Mouse (Mus musculus) left cerebral cortex, postnatal 14 days (tissue): ENCODE results near the gene Tmc8. TPM values are rescaled to one million over a fixed set of nuclear protein-coding genes. Genes with fewer than 3 reads are reported as not detected.
"Not testable (repeated sequence)": the region's sequence is repeated elsewhere in the genome, so short reads cannot be mapped to it uniquely, and the experiment has no call there.

ENCODE experiments used
- DNase-seq, 2 experiments: peaks; one replicate each; pipeline ENCODE4 v3.0.0; 2021 to 2022; ENCODE audit warnings: low spot score in 2 of 2, mixed read lengths in 1 of 2
- intact Hi-C: fragments of 180-260 bp; cut with DNase I; formaldehyde crosslinking; loops from one replicate; pipeline ENCODE4 v1.15.1; 2025
- total RNA-seq, 2 experiments: library from RNA; stranded (reverse); gene quantifications; 2 replicates each; pipeline ENCODE4 v1.2.3; 2021

Tmc8 gene
- total RNA-seq, 2 experiments from 2014 or later, result 1.0 to 1.4 TPM

DNA sequence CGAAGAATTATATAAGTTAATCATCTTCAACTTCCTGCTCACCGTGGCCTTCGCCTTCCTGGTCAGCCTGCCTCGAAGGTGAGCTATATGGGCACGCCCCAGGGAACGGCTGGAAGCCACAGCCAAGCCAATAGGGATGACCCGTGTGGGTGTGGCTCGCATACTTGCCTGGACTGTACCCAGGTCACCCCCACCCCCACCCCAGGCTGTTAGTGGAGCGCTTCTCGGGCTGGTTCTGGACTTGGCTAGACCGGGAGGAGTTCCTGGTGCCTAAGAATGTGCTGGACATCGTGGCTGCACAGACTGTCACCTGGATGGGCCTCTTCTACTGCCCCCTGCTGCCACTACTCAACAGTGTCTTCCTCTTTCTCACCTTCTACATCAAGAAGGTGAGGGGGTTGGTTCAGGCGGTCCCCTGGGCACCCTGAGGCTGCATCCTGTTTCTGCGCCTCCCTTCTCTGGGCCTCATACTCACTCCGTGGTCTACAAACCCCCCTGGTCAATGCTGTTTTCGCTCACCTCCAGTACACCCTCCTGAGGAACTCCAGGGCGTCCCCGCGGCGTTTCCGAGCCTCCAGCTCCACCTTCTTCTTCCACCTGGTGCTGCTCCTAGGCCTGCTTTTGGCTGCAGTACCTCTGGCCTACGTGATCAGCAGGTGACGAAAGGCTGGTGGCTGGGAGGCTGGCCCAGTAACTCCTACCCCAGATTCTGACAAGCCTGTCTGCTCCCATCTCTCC lies 9.0 kb downstream of the Tmc8 start:
- no peak for DNase-seq
- intact Hi-C loops, result loop anchor here (2.0 kb wide), 1 partner anchor 34 kb away; the partner anchor contains the start of gene Afmid

DNA sequence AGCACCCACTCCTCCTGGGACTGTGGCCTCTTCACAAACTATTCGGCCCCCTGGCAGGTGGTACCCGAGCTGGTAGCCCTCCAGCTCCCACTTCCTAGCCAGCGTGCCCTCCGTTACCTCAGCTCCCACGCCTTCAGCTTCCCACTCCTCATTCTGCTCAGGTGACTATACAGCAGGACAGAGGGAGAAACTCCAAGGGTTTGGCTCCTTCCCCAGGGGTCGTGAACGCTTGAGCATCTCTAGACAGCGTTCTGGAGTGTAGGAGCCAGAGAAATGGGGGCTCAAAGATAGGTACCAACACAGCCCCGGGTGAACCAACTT lies 9.5 kb downstream of the Tmc8 start:
- intact Hi-C loops, result loop anchor here (2.0 kb wide), 1 partner anchor 33 kb away; the partner anchor contains the start of gene Afmid
- no peak for DNase-seq

DNA sequence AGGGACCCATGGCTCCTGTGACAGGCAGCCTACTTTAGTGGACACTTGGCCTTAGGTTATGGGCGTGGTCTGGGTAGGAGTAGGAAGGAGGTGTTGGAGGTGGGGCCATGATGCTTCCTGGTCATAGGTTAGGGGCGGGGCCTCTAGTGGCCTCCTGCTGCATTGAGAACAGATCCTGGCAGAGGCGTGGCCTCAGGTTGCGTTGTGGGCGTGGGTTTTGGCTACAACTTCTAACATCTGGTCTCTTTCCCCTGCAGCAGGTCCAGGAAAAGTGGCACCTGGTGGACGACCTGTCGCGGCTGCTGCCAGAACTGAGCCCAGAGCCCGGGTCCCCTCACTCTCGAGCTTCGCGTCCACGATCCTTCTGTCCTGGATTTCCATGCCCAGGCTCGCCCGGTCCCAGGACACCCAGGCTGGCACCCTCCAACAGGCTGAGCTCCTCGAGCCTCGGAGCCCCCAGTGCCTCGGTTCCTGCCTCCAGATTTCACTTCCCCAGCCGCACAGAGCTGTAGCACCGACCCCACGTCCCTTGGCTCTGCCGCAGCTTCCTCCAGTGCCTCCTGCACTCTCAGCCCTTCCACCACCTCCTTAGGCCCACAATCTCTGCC lies 10.5 kb downstream of the Tmc8 start:
- no peak for DNase-seq
- intact Hi-C loops, result no loop called here

DNA sequence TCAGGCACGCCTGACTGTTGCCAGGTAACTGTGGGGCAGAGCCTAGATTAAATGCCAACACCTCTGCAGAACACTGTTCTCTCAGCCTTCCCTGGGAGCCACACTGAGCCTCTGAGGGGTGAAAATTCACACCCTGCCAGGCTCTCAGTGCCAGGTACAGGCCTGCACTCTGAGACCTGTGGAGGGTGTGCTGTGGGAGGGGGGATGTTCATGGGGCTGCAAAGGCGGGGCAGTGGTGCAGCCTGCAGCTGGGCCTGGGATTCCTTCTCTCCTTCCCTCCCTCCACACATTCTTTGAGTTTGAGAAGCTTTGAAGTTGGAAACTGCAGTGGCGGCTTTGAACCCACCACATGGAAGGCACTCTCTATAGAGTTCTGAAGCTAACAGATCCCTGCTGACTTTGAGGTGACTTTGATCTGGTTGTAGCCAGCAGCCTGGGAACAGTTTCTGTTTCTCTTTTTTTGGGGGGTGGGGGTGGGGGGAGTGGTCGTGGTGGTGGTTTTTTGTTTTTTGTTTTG lies 12.2 kb downstream of the Tmc8 start:
- DNase-seq, result no peak
- intact Hi-C loops, result no loop called here

DNA sequence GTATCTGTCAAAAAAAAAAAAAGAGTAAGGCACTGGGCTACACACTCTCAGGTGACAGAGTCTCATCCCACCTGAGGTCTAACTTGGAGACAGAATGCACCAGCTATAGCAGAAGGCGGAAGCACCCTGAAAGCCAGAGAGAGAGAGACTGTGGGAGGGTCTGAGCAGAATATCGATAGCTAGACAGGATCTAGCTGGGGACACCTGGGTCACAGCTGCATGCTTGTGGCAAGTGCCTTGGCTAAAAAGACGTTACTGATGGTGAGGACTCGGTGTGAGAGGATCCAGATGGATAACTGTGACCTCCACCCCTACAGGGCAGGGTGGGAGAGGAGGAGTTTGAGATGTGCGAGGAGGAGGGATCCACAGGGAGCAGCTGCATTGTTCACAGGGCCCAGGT lies 15.1 kb downstream of the Tmc8 start:
- no peak for DNase-seq
- intact Hi-C loops, result no loop called here

DNA sequence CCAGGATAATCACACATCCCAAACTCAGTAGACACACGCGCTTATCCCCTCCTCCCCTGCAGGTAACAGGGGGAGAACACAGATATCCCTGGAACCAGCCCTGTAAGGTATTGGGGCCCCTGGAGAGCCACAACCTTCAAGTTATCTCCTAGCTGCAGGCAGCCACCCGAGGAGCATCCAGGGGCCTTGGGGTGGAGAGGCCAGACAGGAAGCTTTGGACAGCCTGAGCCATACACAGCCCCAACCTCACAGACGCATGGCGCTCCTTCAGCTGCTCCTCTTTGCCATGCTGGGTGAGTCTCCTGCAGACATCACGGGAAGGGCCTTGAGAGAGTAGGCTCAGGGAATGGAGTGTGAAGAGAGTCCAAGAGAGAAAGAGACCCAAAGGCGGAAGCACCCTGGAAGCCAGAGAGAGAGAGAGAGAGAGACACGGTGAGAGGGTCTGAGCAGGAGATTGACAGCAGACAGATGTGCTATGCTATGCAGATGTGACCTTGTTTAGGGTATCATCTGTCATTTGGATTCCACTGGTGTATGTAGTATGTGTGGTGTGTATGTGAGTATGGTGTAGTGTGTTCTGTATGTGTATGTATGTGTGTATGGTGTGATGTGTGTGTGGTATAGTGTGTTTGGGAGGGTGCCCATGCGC lies 15.8 kb downstream of the Tmc8 start, which contains the start of gene 6030468B19Rik:
Gene 6030468B19Rik (plus strand): TSS at position 150 of the 649 bp plus-strand sequence.
- intact Hi-C loops, result no loop called here
- no peak for DNase-seq

DNA sequence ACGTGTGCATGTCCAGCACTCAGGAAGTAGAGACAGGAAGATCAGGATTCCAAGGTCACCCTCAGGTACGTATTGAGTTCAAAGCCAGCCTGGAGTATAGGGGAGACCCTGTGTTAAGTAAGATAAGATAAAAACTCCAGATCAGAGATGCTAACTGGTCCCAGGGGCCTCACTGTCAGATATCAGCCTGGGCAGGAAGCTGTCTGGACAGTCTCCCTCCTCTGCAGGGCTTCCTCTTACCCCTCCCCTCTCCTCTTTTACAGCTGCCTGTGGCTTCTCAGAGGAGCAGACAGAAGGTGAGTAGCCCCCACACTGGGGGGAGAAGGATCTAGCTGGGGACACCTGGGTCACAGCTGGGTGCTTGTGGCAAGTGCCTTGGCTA lies 16.3 kb downstream of the Tmc8 start:
- DNase-seq, result no peak
- intact Hi-C loops, result no loop called here

DNA sequence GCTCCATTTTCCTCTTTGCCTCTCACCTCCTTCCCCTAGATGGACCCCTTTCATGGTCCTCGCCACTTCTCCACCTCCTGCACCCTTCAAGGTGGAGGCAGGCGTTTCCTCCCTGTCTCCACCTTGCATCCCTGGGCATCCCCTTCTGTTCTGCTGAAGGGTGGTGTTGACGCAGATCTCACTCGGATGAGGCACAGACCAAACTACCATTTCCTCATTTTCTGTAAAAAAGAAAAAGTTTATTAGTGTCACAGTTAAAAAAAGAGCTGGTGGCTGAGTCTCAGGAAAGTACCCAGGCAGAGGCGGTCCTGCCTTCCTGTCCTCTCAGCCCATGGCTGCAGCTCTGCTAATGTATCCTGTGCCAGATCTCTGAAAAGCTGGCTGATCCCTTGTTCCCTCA lies 17.3 kb downstream of the Tmc8 start:
- intact Hi-C loops, result no loop called here
- no peak for DNase-seq

DNA sequence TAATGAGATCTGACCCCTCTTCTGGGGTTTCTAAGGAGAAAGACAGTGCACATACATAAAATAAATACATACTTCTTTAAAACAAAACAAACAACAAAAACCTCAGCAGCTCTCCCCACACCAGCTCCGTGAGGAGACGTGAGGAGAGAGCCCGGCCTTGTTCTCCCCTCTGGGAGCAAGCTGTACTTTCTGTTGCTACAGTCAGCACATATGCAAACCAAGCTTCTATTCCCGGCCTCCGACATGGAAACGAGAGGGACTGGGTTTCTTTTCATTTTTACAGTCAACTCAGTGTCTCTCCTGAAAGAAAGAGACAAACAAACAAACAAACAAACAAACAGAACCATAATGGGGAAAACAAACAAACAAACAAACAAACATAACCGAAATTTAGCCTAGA lies 18.2 kb downstream of the Tmc8 start:
- DNase-seq, result no peak
- intact Hi-C loops, result no loop called here

DNA sequence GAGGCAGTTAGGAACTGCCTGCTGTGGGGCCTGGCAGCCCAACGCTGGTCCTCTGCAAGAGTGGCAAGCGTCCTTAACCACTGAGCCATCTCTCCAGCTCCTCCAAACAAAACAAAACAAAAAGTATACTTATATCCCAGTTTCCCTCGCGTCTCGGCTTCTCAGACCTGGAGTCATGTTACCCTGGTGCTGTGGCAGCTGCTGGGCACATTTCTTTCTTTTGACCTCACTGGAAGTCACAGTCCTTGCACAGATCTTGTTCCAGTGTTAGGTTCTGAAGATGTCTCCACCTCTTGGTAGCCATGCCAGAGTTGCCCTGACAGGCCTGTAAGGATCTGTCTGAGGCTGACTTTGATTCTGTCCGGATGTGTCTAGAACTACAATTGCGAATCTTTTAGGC lies 19.8 kb downstream of the Tmc8 start:
- intact Hi-C loops, result no loop called here
- no peak for DNase-seq

DNA sequence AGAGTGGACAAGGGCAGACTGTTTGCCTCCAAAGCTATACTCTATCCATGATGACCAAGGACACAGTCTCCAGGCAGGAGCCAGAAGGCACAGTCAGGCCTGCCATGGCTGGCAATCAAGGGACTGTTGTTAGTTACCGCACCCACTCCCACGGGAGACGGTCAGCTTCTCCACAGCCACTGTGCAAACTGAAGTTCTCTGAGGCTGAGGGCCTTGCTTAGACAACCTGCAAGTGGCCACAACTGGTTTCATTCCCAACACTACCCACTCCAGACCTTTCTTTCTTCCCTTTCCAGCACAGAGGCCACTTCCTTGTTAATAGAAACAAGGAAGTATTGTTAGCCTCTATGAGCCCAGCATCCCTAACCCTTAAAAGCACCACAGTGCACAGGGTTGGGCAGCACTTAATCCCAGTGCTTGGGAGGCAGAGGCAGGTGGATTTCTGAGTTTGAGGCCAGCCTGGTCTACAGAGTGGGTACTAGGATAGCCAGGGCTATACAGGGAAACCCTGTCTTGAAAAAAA lies 21.4 kb downstream of the Tmc8 start:
- intact Hi-C loops, result no loop called here
- no peak for DNase-seq

DNA sequence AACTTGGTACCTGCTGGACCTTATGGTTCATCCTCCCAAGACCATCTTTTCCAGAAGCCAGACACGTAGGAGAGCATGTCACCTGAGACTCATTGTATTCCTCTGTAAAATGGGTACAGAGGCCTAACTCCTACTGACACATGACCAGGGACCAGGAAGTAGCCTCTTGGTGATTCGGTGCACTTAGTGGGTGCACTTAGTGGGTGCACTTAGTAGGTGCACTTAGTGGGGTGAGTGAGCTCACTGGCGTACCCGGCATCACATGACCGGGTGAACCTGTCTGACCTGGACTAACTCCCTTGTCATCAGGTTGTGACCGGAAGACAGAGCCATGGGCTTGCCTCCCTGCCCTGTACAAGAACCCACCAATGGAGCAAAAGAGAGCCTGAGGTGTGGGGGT lies 24.9 kb downstream of the Tmc8 start:
- no peak for DNase-seq
- intact Hi-C loops, result no loop called here

DNA sequence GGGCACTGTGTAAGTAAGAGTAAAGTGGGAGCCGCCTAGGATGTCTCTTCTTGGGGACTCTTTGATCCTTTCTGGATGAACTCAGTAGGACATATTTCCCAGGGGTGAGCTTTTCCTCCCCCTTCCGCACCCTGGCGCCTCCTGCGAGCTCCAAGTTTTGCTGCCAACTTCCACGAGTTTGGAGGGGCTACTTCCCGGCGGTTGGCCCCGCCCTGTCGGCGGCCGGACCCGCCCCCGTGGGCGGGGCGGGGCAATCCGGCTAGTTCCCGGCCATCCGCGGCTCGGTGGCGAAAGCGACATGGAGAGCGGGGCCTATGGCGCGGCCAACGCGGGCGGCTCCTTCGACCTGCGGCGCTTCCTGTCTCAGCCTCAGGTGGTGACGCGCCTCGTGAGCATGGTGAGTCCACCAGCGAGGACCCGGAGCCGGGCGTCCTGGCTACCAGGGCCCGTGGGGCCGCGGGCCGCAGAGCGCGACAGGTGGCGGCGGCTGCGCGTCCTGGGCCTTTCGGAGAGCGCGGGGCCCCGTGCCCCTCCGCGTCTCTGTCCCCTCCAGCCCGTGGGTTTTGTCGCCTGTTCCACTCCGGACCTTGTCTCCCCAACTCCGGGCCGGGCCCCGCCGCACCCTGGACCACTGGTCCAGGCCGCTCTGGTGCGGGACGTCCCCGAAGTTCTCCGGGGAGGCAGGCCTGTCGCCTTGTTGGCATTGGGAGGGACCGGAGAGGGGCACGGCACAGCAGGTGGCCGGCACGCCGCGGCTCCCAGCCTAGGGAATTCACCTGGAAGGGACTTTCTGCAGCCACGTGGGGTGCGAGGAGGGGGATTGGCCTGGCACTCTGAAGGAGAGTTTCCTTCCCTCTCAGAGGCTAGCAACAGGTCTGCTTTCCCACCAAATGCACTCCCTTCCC lies 27.8 kb downstream of the Tmc8 start, which contains the start of the genes Gm20708 and Syngr2:
Gene Gm20708 (plus strand): TSS at position 262 of the 905 bp plus-strand sequence.
Gene Syngr2 (plus strand): TSS at position 262 of the 905 bp plus-strand sequence.
- peak in 1 of 2 experiments; percentile 49 for DNase-seq
- intact Hi-C loops, result no loop called here

DNA sequence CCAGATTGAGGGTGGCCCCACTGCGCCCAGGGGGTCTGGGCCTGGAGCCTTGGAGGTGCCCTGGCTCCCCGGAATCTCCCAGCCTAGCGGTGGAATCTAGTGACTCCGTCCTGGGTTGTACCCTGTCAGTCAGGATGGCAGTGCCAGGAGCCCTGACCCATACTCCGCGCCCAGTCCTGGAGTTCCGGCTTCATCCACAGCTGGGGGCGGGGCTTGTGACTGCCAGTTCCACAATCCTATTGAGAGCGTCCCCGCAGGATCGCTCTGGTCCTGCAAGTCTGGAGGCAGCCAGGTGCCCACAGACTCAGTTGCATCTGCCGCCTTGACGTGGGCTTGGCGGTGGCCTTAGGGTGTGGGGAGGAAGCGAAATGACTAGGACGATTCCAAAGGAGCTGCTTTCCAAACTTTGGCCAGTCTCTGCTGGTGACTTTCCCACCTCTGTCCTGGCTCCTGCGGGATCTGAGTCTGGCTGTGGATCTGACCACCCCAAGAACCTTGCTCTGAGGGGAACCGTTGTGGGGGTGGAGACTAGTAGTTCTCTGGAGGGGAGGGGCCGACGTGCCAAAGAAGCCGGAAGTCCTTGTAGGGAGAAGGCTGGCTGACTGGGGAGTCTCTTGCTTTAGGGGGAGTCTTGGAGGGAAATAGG lies 28.6 kb downstream of the Tmc8 start:
- DNase-seq, result peak; percentile 62 to 78
- intact Hi-C loops, result no loop called here

DNA sequence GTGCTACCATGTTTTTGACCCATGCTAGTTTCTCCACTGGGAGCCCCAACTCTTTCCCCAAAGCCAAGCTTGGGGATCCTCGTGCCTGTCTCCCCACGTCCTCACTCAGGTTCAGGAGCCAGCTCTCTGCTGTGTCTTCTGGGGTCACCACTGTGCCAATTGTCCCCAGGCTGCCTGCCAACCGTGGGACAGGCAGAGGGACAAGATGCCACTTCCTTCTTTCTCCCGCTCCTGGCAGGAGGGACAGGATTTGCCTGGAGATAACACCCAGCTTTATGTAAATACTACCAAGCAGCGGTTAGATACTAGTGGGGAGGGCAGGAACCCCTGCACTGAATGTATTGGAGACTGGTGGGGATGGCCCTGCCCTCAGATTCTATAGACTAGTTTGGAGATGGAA lies 32.0 kb downstream of the Tmc8 start:
- DNase-seq, result no peak
- intact Hi-C loops, result no loop called here

DNA sequence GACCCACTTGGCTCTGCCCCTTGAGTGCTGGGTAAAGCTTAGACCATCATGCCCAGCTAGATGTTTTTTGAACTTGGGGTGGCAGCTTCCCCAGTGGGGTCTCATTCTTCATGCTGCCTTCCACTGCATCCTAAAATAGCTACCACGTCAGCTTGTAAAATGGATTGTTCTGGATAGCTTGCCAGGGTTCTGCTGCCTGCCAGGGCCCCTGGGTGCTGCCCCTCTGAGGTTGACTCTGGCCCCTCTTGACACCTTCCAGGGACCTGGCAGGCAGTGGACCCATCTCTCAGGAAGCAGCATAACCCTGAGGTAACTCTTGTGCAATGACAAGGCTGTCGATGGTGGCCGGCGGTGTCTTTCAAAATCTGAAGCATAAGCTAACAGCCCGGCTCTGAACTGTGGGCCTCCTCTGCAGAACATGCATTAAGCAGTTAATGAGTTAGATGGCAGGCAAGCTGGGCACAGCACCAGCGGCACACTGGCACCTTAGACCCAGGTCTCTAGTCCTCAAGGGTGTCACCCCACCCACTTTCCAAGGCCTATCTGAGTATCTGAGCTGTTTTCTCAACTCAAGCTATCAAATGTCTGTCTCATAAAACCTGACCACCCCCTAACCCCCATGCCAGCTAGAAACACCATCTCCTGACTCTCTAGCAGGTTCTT lies 33.0 kb downstream of the Tmc8 start:
- DNase-seq, result no peak
- intact Hi-C loops, result no loop called here

DNA sequence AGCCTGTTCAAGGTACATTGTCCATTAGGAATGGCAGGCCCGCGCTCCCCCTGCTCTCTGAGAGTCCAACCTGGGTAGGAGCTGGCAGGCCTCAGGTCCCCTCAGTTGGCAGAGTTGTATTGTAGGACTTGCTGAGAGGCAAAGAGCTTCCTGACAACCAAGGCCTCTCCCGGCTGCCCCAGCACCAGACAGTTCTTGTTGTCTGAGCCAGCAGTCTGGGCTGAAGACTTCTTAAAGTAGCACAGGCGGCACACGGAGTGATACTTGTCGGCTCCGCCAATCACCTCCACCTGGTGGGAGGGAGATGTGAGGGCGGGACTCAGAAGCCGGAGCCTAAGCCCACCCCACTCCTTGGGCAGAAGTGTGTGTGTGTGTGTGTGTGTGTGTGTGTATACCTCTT lies 34.0 kb downstream of the Tmc8 start:
- DNase-seq, intact Hi-C loops: not testable (repeated sequence)

DNA sequence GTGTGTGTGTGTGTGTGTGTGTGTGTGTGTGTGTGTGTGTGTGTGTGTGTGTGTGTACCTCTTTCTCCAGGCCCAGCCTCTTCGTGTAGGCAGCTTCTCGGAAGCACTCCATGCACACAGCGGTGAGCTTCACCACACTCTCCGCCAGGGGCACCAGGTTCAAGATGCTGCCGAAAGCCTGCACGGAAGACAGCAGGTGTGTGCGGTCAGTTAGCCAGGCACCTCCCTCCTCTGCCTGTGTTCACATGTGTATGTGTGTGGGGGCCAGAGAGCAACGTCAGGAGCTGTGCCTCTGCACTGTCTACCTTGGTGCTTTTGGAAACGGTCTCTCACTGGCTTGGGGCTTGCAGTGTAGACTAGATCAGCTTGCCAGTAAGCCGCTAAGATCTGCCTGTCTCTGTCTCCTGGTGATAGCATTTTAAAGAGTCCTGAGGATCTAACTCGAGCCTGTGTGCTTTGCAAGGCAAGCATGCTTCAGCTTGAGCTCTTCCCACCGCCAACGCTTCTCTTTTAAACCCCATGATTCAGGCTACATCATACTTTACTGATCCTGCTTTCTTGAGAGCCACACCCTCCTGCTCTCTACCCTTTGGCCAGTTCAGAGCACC lies 34.6 kb downstream of the Tmc8 start:
- DNase-seq, result no peak
- intact Hi-C loops, result no loop called here
